Mouse (Mus musculus) bone marrow macrophage, adult 2 months (primary cell): ENCODE data around the gene Camkmt.

Experiments
- CTCF ChIP-seq: IDR thresholded peaks from 2 replicates; pipeline ENCODE4 v1.5.1; 2012; ENCODE audit warnings: low read depth, mild to moderate bottlenecking, low read length, moderate library complexity
- POLR2A ChIP-seq: IDR thresholded peaks from 2 replicates; pipeline ENCODE4 v1.6.1; 2012; ENCODE audit warnings: mild to moderate bottlenecking, low read depth, low read length, borderline replicate concordance

DNA sequence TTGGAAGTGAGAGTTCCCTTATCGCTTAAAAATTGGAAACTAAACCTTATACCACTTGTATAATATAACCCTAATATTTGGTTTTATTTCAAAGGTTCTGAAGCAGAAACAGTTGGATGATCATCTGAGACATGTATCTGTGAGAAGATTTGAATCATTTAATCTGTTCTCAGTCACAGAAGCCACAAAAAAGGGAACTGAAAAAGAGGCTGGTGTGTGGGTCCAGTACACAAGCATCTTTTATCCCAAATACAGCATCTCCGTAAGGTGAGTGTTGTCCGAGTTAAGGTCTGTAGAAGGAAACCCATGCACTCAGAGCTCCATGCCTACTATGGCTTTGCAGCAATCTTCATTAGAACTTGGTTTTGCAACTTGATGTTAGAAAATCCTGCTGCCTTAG lies 6.0 kb downstream of the Camkmt start:
- TF ChIP-seq CTCF (no peak), POLR2A (no peak)
